Mouse (Mus musculus): Measurements from ENCODE around the gene Bmp6.
A peak's percentile ranks its signal among the peaks of the same experiment; 100 is the strongest.

Bmp6 gene

GRCm38 (mm10) chr13:38344713-38345430 is at the start of gene Bmp6:
Gene Bmp6 (plus strand): TSS chr13:38345107.
- peak; percentile 84 for DNase-seq (ENCODE audit: extremely low spot score)

GRCm38 (mm10) chr13:38296166-38296565 is 48.7 kb upstream of the Bmp6 start:
- no peak for DNase-seq (ENCODE audit: extremely low spot score)

- no peak for DNase-seq (ENCODE audit: extremely low spot score)
These were observed 48.3 kb upstream of the Bmp6 start for GRCm38 (mm10) chr13:38296601-38297000.

- DNase-seq (ENCODE audit: extremely low spot score), result no peak
These were observed 33.8 kb upstream of the Bmp6 start for GRCm38 (mm10) chr13:38311125-38311524.

- DNase-seq (ENCODE audit: extremely low spot score), result no peak
These were observed 32.4 kb upstream of the Bmp6 start for GRCm38 (mm10) chr13:38312357-38313040.

- DNase-seq (ENCODE audit: extremely low spot score), result no peak
These were observed 30.3 kb upstream of the Bmp6 start for GRCm38 (mm10) chr13:38314590-38314989.

- DNase-seq (ENCODE audit: extremely low spot score), result no peak
These were observed 26.5 kb upstream of the Bmp6 start for GRCm38 (mm10) chr13:38318418-38318817.

- DNase-seq (ENCODE audit: extremely low spot score), result no peak
These were observed 24.6 kb upstream of the Bmp6 start for GRCm38 (mm10) chr13:38320354-38320753.

- DNase-seq (ENCODE audit: extremely low spot score), result no peak
These were observed 20.5 kb upstream of the Bmp6 start for GRCm38 (mm10) chr13:38324452-38324851.

GRCm38 (mm10) chr13:38327377-38327776 is 17.5 kb upstream of the Bmp6 start:
- no peak for DNase-seq (ENCODE audit: extremely low spot score)

- DNase-seq (ENCODE audit: extremely low spot score), result no peak
These were observed 11.4 kb upstream of the Bmp6 start for GRCm38 (mm10) chr13:38333496-38333895.

- peak; percentile 64 for DNase-seq (ENCODE audit: extremely low spot score)
These were observed 2.3 kb upstream of the Bmp6 start for GRCm38 (mm10) chr13:38342598-38342997.

GRCm38 (mm10) chr13:38343202-38343601 is 1.7 kb upstream of the Bmp6 start:
- DNase-seq (ENCODE audit: extremely low spot score), result no peak

GRCm38 (mm10) chr13:38345431-38345820 is 519 bp downstream of the Bmp6 start:
- peak; percentile 39 for DNase-seq (ENCODE audit: extremely low spot score)

- DNase-seq (ENCODE audit: extremely low spot score), result peak; percentile 39
These were observed 1.4 kb downstream of the Bmp6 start for GRCm38 (mm10) chr13:38346096-38346915.

GRCm38 (mm10) chr13:38347021-38347774 is 2.3 kb downstream of the Bmp6 start:
- peak; percentile 55 for DNase-seq (ENCODE audit: extremely low spot score)

- DNase-seq (ENCODE audit: extremely low spot score), result no peak
These were observed 2.8 kb downstream of the Bmp6 start for GRCm38 (mm10) chr13:38347775-38348135.

- no peak for DNase-seq (ENCODE audit: extremely low spot score)
These were observed 4.1 kb downstream of the Bmp6 start for GRCm38 (mm10) chr13:38349046-38349445.

- DNase-seq (ENCODE audit: extremely low spot score), result no peak
These were observed 4.9 kb downstream of the Bmp6 start for GRCm38 (mm10) chr13:38349818-38350217.

- DNase-seq (ENCODE audit: extremely low spot score), result peak; percentile 27
These were observed 7.1 kb downstream of the Bmp6 start for GRCm38 (mm10) chr13:38351996-38352395.

- no peak for DNase-seq (ENCODE audit: extremely low spot score)
These were observed 8.1 kb downstream of the Bmp6 start for GRCm38 (mm10) chr13:38352986-38353385.
